Mouse (Mus musculus) left cerebral cortex, adult 9 months (tissue): ENCODE results near the gene Pias4.
"Not testable (repeated sequence)": the region's sequence is repeated elsewhere in the genome, so short reads cannot be mapped to it uniquely, and the experiment has no call there.

ENCODE experiments used
- DNase-seq, 2 experiments: peaks; one replicate each; pipeline ENCODE4 v3.0.0; 2022; ENCODE audit warnings: low spot score in 2 of 2

Gene Pias4

DNA sequence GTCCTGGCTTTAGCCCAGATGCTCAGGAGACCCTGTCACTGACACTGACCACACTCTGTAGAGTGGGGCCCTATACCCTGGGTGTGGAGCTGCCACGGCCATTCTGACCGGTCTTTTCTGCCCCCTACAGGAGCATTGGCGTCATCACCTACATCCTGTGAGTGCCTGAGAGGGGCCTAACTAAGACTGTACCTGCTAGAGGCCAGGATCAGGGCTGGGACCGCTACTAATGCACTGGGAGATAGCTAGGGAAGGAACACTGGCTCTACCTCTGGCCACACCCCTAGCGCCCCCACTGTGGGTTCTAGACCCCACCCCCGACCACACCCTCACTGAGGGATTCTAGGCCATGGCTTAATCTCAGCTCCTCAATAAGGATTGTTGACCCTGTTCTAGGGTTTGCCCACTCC lies 23.2 kb upstream of the Pias4 start:
- no peak for DNase-seq

GRCm38 (mm10) chr10:81190236-81190911 lies 22.7 kb upstream of the Pias4 start:
- no peak for DNase-seq

DNA sequence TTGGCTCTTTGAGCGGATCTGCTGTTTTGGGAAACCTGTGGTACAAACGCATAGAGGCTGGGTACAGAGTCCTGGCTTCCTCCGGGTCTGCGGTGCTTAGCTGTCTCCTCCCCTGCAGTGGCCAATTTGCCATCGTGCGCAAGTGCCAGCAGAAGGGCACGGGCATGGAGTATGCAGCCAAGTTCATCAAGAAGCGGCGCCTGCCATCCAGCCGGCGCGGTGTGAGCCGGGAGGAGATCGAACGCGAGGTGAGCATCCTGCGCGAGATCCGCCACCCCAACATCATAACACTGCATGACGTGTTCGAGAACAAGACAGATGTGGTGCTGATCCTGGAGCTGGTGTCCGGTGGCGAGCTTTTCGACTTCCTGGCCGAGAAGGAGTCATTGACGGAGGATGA lies 22.1 kb upstream of the Pias4 start:
- DNase-seq = no peak

DNA sequence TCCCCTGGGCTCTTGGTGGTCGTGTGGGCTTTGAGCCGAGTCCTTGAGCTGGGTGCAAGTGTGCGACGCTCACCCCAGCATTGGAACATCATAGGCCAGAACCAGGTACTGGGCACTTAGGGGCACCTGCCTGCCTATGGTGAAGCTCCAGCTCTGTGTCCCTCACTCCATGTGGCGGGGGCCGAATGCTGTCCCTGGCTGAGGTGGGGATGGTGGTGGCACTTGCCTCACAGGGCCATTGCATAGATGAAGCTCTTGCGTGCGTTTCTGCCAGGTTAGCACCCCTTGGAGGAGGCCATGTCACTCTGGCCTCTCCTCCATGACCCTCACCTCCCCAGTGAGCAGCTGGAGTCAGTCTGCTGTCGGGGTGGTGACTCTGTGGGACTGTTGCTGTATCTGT lies 19.4 kb upstream of the Pias4 start:
- no peak for DNase-seq

DNA sequence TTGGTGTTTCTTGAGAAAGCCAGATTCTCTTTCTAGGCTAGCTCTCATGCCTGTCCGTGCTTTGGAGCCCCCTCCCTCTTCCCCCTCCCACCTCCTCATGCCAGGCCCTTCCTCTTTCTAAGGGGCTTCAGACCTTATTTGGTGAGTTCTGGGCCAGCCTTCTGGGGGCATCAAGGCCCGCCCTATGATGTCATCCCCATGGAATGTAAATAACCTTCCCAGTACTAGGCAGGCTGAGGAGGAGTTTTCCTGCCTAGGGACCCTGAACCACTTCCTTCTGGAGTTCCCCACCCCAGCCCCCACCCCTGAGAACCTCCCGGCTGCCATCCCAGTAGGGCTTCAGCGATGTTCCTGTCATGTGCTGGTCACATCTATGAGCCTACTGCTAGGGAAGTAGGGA lies 17.0 kb upstream of the Pias4 start:
- DNase-seq = no peak

GRCm38 (mm10) chr10:81183805-81184204 lies 16.1 kb upstream of the Pias4 start, which contains the start of gene 4930442H23Rik:
TSS of gene 4930442H23Rik (minus strand) at chr10:81183849.
- DNase-seq = no peak

- peak; percentile 98 to 99 for DNase-seq
These were observed 14.9 kb upstream of the Pias4 start, which contains the start of gene Dapk3 for GRCm38 (mm10) chr10:81182336-81183333. TSS of gene Dapk3 (plus strand) at chr10:81183005.

DNA sequence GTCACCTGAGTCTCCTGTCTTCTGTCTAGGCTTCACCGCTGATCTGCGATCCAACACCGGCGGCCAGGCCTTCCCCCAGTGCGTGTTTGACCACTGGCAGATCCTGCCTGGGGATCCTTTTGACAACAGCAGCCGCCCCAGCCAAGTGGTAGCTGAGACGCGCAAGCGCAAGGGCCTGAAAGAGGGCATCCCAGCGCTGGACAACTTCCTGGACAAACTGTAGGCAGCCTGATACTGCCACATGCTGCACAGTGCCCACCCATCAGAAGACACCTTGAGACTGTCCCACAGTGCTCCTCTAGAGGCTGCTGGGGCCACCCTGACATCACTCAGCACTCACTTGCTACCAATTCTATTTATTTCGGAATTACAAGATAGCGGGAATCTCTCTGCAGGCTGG lies 14.1 kb upstream of the Pias4 start:
- not testable (repeated sequence) for DNase-seq

DNA sequence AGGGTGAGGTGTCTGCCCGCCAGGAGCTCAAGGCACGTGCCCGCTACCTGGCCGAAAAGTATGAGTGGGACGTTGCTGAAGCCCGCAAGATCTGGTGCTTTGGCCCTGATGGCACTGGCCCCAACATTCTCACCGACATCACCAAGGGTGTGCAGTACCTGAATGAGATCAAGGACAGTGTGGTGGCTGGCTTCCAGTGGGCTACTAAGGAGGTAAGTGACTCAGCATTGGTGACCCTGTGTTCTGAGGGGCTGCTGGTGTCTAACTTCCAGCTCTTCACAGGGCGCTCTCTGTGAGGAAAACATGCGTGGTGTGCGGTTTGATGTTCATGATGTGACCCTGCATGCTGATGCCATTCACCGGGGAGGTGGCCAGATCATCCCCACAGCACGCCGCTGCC lies 13.2 kb upstream of the Pias4 start:
- DNase-seq = no peak

DNA sequence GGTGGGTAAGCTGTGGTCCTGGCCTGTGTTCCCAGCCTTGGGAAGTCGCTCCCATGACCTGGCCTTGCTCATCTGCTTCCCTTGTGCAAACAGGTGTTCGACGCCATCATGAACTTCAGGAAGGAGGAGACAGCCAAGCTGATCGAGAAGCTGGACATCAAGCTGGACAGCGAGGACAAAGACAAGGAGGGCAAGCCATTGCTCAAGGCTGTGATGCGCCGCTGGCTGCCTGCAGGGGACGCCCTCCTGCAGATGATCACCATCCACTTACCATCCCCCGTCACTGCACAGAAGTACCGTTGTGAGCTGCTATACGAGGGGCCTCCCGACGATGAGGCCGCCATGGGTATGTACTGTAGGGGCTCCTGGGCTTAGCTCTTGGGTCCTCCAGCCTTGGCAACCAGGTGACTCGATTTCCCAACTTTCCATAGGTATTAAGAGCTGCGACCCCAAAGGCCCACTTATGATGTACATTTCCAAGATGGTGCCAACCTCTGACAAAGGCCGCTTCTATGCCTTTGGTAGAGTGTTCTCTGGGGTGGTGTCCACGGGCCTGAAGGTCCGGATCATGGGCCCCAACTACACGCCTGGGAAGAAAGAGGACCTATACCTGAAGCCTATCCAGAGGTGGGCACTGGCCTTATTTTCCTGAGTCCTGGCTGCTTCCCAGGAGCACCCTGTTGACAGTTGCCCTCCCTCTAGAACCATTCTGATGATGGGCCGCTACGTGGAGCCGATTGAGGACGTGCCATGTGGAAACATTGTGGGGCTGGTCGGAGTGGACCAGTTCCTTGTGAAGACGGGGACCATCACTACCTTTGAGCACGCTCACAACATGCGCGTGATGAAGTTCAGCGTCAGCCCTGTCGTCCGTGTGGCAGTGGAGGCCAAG lies 12.0 kb upstream of the Pias4 start:
- no peak for DNase-seq

GRCm38 (mm10) chr10:81178927-81179326 lies 11.2 kb upstream of the Pias4 start:
- DNase-seq = no peak

- DNase-seq = no peak
These were observed 10.4 kb upstream of the Pias4 start for GRCm38 (mm10) chr10:81177958-81178712.

- no peak for DNase-seq
These were observed 9.8 kb upstream of the Pias4 start for GRCm38 (mm10) chr10:81177491-81177925.

DNA sequence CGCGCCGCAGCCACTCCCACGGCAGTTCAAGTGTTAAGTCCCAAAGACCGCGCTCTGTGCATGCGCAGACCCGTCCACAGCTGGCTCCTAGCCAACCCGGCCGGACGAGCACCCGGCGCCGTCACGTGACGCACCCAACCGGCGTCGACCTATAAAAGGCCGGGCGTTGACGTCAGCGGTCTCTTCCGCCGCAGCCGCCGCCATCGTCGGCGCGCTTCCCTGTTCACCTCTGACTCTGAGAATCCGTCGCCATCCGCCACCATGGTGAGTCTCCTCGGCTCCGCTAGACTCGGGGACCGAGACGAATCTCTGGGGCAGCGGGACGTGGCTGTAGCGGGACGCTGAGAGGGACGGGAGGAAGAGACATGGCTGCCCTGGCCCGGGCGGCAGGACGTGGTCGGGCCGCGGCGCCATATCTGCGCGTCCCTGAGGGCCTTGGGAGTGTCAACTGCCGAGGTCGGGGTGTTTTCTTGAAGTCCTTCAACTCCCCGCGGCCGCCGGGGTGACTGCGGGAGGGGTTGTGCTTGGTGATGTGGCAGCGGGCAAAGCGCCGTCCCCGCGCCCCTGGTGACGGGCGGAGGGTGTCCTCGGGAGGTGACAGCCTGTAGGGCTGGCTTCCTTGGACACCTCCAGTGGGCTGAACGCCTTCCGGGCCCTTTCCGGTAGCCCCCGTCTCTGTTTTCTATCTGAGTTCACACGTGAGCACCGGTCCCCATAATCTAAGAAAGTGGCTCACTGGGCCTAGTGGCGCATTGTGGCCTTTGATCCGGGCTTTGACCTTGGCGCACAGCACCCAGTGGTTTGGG lies 8.9 kb upstream of the Pias4 start, which contains the start of gene Eef2:
Eef2 (plus strand) TSS at position 166 of the 806 bp plus-strand sequence.
- peak; percentile 92 to 98 for DNase-seq

GRCm38 (mm10) chr10:81175936-81176465 lies 8.3 kb upstream of the Pias4 start:
- DNase-seq = no peak

DNA sequence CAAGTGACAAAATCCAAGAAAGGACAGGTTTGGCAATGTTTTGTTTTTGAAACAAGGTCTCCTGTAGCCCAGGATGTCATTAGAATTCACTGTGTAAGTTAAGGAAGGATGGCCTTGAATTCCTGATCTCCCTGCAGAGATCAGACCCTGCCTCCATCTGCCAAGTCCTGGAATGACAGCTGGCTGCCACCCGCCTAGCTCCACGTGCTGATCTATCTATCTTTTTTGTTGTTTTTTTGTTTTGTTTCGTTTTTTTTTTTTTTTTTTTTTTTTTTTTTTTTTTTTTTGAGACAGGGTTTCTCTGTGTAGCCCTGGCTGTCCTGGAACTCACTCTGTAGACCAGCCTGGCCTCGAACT lies 7.6 kb upstream of the Pias4 start:
- not testable (repeated sequence) for DNase-seq

DNA sequence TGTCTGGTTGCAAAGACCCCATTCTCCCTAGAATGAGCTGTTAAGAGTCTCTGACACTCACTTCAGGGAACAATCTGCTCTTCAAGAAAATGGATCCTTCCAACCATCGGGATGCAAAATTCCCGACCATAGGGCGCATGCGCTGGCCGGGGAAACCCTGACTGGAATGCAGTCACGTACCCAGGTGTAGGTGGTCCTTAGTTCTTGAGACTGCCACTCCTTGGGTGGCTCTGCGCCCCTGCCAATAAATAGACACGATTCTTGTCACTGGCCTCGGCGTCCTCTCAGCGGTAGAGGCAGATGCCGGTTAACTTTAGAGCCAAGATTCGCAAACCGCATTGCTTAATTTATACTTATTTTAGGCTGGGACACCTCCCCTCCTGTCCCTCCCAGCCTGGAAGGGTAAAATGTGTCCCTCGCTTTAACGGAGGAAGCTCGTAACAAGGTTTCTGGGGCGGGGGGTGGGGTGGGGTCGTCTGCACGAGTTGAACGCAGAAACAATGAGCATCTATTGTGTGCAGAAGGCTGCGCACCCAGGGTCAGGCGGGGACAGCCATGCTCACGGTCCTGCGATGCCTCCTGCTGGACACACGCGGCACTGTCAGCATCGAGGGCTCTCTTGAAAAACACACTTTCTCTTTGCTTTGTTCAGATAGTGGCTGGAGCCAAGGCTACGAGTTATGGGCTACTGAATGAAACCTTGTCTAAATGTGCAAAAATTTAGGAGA lies 7.1 kb upstream of the Pias4 start:
- DNase-seq = peak in 1 of 2 experiments; percentile 92

GRCm38 (mm10) chr10:81173132-81173531 lies 5.4 kb upstream of the Pias4 start:
- DNase-seq = peak in 1 of 2 experiments; percentile 82

GRCm38 (mm10) chr10:81169411-81169900 lies 1.7 kb upstream of the Pias4 start:
- not testable (repeated sequence) for DNase-seq
